Mouse (Mus musculus) brown adipose tissue, adult 24 weeks (tissue): ENCODE results near the gene Olfr1279. TPM values are rescaled to one million over a fixed set of nuclear protein-coding genes. Genes with fewer than 3 reads are reported as not detected.
"Not testable (repeated sequence)": the region's sequence is repeated elsewhere in the genome, so short reads cannot be mapped to it uniquely, and the experiment has no call there.

Source experiments
- H3K27ac ChIP-seq: fragments of 200-500 bp; replicated peaks from 2 replicates; pipeline ENCODE4 v1.5.1; 2012; ENCODE audit warnings: low read depth, mild to moderate bottlenecking, low read length
- H3K4me1 ChIP-seq: fragments of 200-500 bp; 2 replicates; pipeline ENCODE4 v1.6.1; 2012; ENCODE audit warnings: low read length, mixed read lengths; ENCODE audit not compliant: control insufficient read depth, insufficient read depth, insufficient read length
- H3K4me3 ChIP-seq: fragments of 200-500 bp; 2 replicates; pipeline ENCODE4 v1.5.1; 2012; ENCODE audit warnings: low read depth, mild to moderate bottlenecking, low read length, moderate library complexity; ENCODE audit not compliant: insufficient read depth
- polyA plus RNA-seq: library from polyadenylated mRNA; stranded (reverse); fragments of >200 nt; gene quantifications from 2 replicates; pipeline ENCODE4 v1.2.4, GENCODE M21; 2012; ENCODE audit not compliant: missing spikeins, insufficient read depth, insufficient read length

The Olfr1279 gene
- not detected in 2 replicates for polyA plus RNA-seq

DNA sequence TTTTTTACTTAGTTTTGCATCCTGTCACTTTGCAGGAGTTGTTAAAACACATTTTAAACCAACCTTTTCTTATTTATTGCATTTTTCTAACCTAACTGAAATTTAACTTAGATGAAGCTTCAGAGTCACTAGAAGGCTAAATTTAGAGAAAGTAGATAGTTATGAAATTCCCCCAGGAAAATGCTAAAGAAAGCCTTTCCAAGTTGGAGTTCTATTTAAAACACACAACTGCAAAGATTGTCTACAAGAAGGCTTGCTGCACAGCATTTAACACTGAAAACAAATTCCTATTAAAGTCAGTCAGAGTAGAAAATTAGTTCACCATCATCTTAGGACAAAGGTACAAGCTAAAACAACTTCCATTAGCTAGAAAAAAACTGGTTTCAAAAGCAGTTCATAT, at the start of gene Olfr1279:
Olfr1279 (plus strand) TSS at position 262 of the 400 bp plus-strand sequence.
- Histone ChIP-seq H3K4me1 (no peaks in the 10 kb centered on the region), H3K27ac (no peak within 1 kb of the TSS), H3K4me3 (no peak within 1 kb of the TSS)

DNA sequence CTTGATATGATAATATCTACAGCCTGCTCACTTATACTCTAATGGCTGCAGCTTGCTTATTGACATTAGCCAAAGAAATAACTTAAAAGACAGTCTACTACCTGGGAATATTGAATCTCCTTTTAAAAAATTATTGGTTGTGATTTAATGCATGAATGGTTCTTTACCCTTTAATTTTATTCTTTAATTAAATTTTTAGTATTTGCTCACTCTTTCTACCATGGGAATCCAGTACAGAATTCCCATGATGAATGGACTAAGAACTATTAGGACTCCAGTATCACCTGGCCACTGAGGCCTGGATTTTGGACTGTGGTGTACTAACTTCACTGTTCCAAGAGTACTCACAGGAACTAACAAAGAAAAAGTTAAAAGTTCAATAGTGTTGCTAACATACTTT, 46.2 kb upstream of the Olfr1279 start, which contains the start of gene Olfr1276:
Olfr1276 (plus strand) TSS at position 301 of the 400 bp plus-strand sequence.
- Histone ChIP-seq H3K4me1 (no peaks in the 10 kb centered on the region), H3K27ac (no peak within 1 kb of the TSS), H3K4me3 (no peak within 1 kb of the TSS)

GRCm38 (mm10) chr2:111274006-111274405, 26.4 kb upstream of the Olfr1279 start, which contains the start of gene Olfr1277:
TSS of gene Olfr1277 (minus strand) at chr2:111274106.
- H3K4me1 ChIP-seq, result no peaks in the 10 kb centered on the region
- H3K4me3 ChIP-seq, result no peak within 1 kb of the TSS
- no peak within 1 kb of the TSS for H3K27ac ChIP-seq

- no peaks in the 10 kb centered on the region for H3K4me1 ChIP-seq
- H3K4me3 ChIP-seq, result no peak within 1 kb of the TSS
- H3K27ac ChIP-seq, result no peak within 1 kb of the TSS
Measured at GRCm38 (mm10) chr2:111289836-111290235, 10.6 kb upstream of the Olfr1279 start, which contains the start of gene Olfr1278. TSS of gene Olfr1278 (plus strand) at chr2:111290136.

GRCm38 (mm10) chr2:111298541-111298940, 1.9 kb upstream of the Olfr1279 start:
- no peak overlapping the region for H3K4me3 ChIP-seq
- H3K4me1 ChIP-seq, result no peaks in the 10 kb centered on the region
- no peak overlapping the region for H3K27ac ChIP-seq

GRCm38 (mm10) chr2:111313717-111314116, 13.3 kb downstream of the Olfr1279 start, which contains the start of gene Olfr1280:
TSS of gene Olfr1280 (plus strand) at chr2:111314017.
- Histone ChIP-seq H3K27ac (no peak within 1 kb of the TSS), H3K4me1 (no peaks in the 10 kb centered on the region), H3K4me3 (no peak within 1 kb of the TSS)

- Histone ChIP-seq H3K27ac (no peak within 1 kb of the TSS), H3K4me1 (no peaks in the 10 kb centered on the region), H3K4me3 (no peak within 1 kb of the TSS)
Measured at GRCm38 (mm10) chr2:111326220-111326619, 25.8 kb downstream of the Olfr1279 start, which contains the start of gene Olfr1281. TSS of gene Olfr1281 (plus strand) at chr2:111326520.

- not testable (repeated sequence) for H3K4me3 ChIP-seq, H3K27ac ChIP-seq, H3K4me1 ChIP-seq
Measured at GRCm38 (mm10) chr2:111333721-111334120, 33.3 kb downstream of the Olfr1279 start.

- Histone ChIP-seq H3K4me1 (no peaks in the 10 kb centered on the region), H3K4me3 (no peak within 1 kb of the TSS), H3K27ac (no peak within 1 kb of the TSS)
Measured at GRCm38 (mm10) chr2:111335976-111336375, 35.5 kb downstream of the Olfr1279 start, which contains the start of gene Olfr1282. TSS of gene Olfr1282 (minus strand) at chr2:111336076.

Other genes with a start within 250 kb of the Olfr1279 start
- not detected in 2 replicates for gene Gm13941, start 194.7 kb upstream of the Olfr1279 start, polyA plus RNA-seq
- gene Gm15130, start 147.7 kb upstream of the Olfr1279 start, polyA plus RNA-seq, result not detected in 2 replicates
- not detected in 2 replicates for gene 4930430A15Rik, start 71.0 kb upstream of the Olfr1279 start, polyA plus RNA-seq
- gene Olfr1275, start 65.3 kb upstream of the Olfr1279 start, polyA plus RNA-seq, result not detected in 2 replicates
- not detected in 2 replicates for gene Olfr1276, start 46.1 kb upstream of the Olfr1279 start, polyA plus RNA-seq
- gene Olfr1277, start 26.5 kb upstream of the Olfr1279 start, polyA plus RNA-seq, result not detected in 2 replicates
- not detected in 2 replicates for gene Olfr1278, start 10.5 kb upstream of the Olfr1279 start, polyA plus RNA-seq
- not detected in 2 replicates for gene Olfr1280, start 13.4 kb downstream of the Olfr1279 start, polyA plus RNA-seq
- not detected in 2 replicates for gene Olfr1281, start 25.9 kb downstream of the Olfr1279 start, polyA plus RNA-seq
- not detected in 2 replicates for gene Olfr1282, start 35.4 kb downstream of the Olfr1279 start, polyA plus RNA-seq
- not detected in 2 replicates for gene Olfr1283, start 66.2 kb downstream of the Olfr1279 start, polyA plus RNA-seq
- gene Olfr1284, start 74.9 kb downstream of the Olfr1279 start, polyA plus RNA-seq, result not detected in 2 replicates
- gene Olfr1286, start 122.5 kb downstream of the Olfr1279 start, polyA plus RNA-seq, result not detected in 2 replicates
- gene Olfr1287, start 148.5 kb downstream of the Olfr1279 start, polyA plus RNA-seq, result not detected in 2 replicates
- not detected in 2 replicates for gene Olfr1288, start 173.5 kb downstream of the Olfr1279 start, polyA plus RNA-seq
- gene Olfr1289, start 180.2 kb downstream of the Olfr1279 start, polyA plus RNA-seq, result not detected in 2 replicates
- not detected in 2 replicates for gene Olfr1290, start 193.2 kb downstream of the Olfr1279 start, polyA plus RNA-seq
- gene Olfr1291-ps1, start 196.5 kb downstream of the Olfr1279 start, polyA plus RNA-seq, result not detected in 2 replicates
- not detected in 2 replicates for gene Olfr1293-ps, start 224.6 kb downstream of the Olfr1279 start, polyA plus RNA-seq
- gene Olfr1294, start 239.7 kb downstream of the Olfr1279 start, polyA plus RNA-seq, result not detected in 2 replicates